Mouse (Mus musculus) retina, embryonic 14.5 days (tissue): ENCODE measurements around the gene Aspscr1.

Experiments used
- DNase-seq: peaks from one replicate; pipeline ENCODE4 v3.0.0-alpha.2; 2015; ENCODE audit warnings: low spot score

Aspscr1 gene

GRCm38 (mm10) chr11:120733521-120733920 is 60.7 kb downstream of the Aspscr1 start:
- DNase-seq, result no peak

- no peak for DNase-seq
Observed at GRCm38 (mm10) chr11:120736424-120736823, 63.7 kb downstream of the Aspscr1 start.

GRCm38 (mm10) chr11:120740981-120741380 is 68.2 kb downstream of the Aspscr1 start:
- DNase-seq, result no peak

GRCm38 (mm10) chr11:120744121-120744701 is 71.4 kb downstream of the Aspscr1 start:
- no peak for DNase-seq

- no peak for DNase-seq
Observed at GRCm38 (mm10) chr11:120747974-120748373, 75.2 kb downstream of the Aspscr1 start.

GRCm38 (mm10) chr11:120749430-120749829 is 76.7 kb downstream of the Aspscr1 start:
- peak; percentile 57 for DNase-seq

GRCm38 (mm10) chr11:120751606-120752005 is 78.8 kb downstream of the Aspscr1 start:
- no peak for DNase-seq
